In genomic region chr11:59308164-59308542, GRCm38 (mm10) we compare ENCODE assay signal across 9 mouse cellular contexts. TPM values are rescaled to one million over a fixed set of nuclear protein-coding genes. Genes with fewer than 3 reads are reported as not detected.
DNase-seq lines count a peak whose midpoint lies in the region; ATAC-seq and TF ChIP-seq lines count a peak whose summit lies in the region.
"Had no signal": no experiment of that assay in that cellular context is flagged by ENCODE, and none has a peak within 500 bp of the region (broad histone marks: within the 10 kb centered on the region; RNA-seq: fewer than 3 reads in every experiment).

No protein-coding gene starts in this region.

- ATAC-seq in lung, embryonic 14.5 days (ENCODE audit: insufficient read depth), result no peak
- ATAC-seq in forebrain, embryonic 12.5 days (ENCODE audit: low FRiP score), result no peak
- ATAC-seq in hindbrain, postnatal 0 days, result no peak

- H3K4me1 ChIP-seq in lung, embryonic 14.5 days (ENCODE audit: insufficient read depth), result peaks cover 8% of the 10 kb centered on the region; the same call in 1 of the 2 replicates
- H3K4me1 ChIP-seq in forebrain, embryonic 12.5 days, result peaks cover 66% of the 10 kb centered on the region
- peaks cover 12% of the 10 kb centered on the region for H3K4me1 ChIP-seq in hindbrain, postnatal 0 days (ENCODE audit: insufficient read depth, low read length)

- H3K4me2 ChIP-seq in lung, embryonic 14.5 days, result peak overlapping the region; percentile 93
- H3K4me2 ChIP-seq in forebrain, embryonic 12.5 days, result peak overlapping the region; percentile 88
- H3K4me2 ChIP-seq in hindbrain, postnatal 0 days (ENCODE audit: low read depth, low read length), result peak overlapping the region; percentile 76

- no peaks in the 10 kb centered on the region for H3K36me3 ChIP-seq in lung, embryonic 14.5 days (ENCODE audit: insufficient read depth)
- H3K36me3 ChIP-seq in forebrain, embryonic 12.5 days (replicated peaks), result no peaks in the 10 kb centered on the region
- H3K36me3 ChIP-seq in hindbrain, postnatal 0 days (ENCODE audit: insufficient read depth, low read length), result no peaks in the 10 kb centered on the region

- no peak for DNase-seq in lung, embryonic 14.5 days
- no peak for DNase-seq in lung, postnatal 4 days
- no peak for DNase-seq in hindbrain, postnatal 0 days (ENCODE audit: low spot score)
- peak; percentile 63 for DNase-seq in retina, postnatal 1 day
- no peak for DNase-seq in spleen, postnatal 4 days (ENCODE audit: low spot score in 2 of 2)
- DNase-seq in adrenal gland, adult (ENCODE audit: inconsistent age in 2 of 2, low spot score in 1 of 2), result no peak
- no peak for DNase-seq in thymus, postnatal 4 days

- H3K9me3 ChIP-seq in lung, embryonic 14.5 days (ENCODE audit: low read depth, low read length), result no peaks in the 10 kb centered on the region
- no peaks in the 10 kb centered on the region for H3K9me3 ChIP-seq in forebrain, embryonic 12.5 days
- H3K9me3 ChIP-seq in hindbrain, postnatal 0 days (ENCODE audit: low read length), result no peaks in the 10 kb centered on the region

- H3K9ac ChIP-seq in lung, embryonic 14.5 days, result no peak overlapping the region
- H3K9ac ChIP-seq in forebrain, embryonic 12.5 days, result no peak overlapping the region
- no peak overlapping the region for H3K9ac ChIP-seq in hindbrain, postnatal 0 days (replicated peaks; ENCODE audit: low read length)

- H3K27me3 ChIP-seq in lung, embryonic 14.5 days (ENCODE audit: insufficient read depth, low read length), result peaks cover 66% of the 10 kb centered on the region
- H3K27me3 ChIP-seq in forebrain, embryonic 12.5 days, result peaks cover 86% of the 10 kb centered on the region
- H3K27me3 ChIP-seq in hindbrain, postnatal 0 days (ENCODE audit: insufficient read depth, low read length), result peaks cover 12% of the 10 kb centered on the region; the same call in 1 of the 2 replicates

- TF ChIP-seq CTCF in lung, embryonic 14.5 days (IDR thresholded peaks at IDR 0.05; ENCODE audit: low read depth), result no peak
- TF ChIP-seq CTCF in hindbrain, postnatal 0 days (IDR thresholded peaks at IDR 0.05; ENCODE audit: low read depth), result no peak

- 28% methylated on average over 12 of the region's 12 CpGs for whole genome bisulfite sequencing in lung, embryonic 14.5 days
- WGBS in forebrain, embryonic 12.5 days, result 21% methylated on average over 12 of the region's 12 CpGs
- 18% methylated on average over 12 of the region's 12 CpGs for WGBS in hindbrain, postnatal 0 days

- no peak overlapping the region for H3K27ac ChIP-seq in lung, embryonic 14.5 days (ENCODE audit: low read depth)
- H3K27ac ChIP-seq in forebrain, embryonic 12.5 days, result no peak overlapping the region
- no peak overlapping the region for H3K27ac ChIP-seq in hindbrain, postnatal 0 days

- H3K4me3 ChIP-seq in lung, embryonic 14.5 days (ENCODE audit: low read depth, low read length), result peak overlapping the region; percentile 59
- peak overlapping the region; percentile 56 for H3K4me3 ChIP-seq in forebrain, embryonic 12.5 days (replicated peaks)
- H3K4me3 ChIP-seq in hindbrain, postnatal 0 days (ENCODE audit: low read length), result peak overlapping the region; percentile 60

RNA-seq across cellular contexts. Expression of gene Wnt9a, which starts 1.4 kb away (rescaled TPM):
- 1.1 and 1.5 TPM in 2 replicates for polyA plus RNA-seq in lung, embryonic 14.5 days (2014; fragmentation: Nextera tagmentation; extraction: Ambion mirVana)
- 4.9 and 5.3 TPM in 2 replicates for polyA plus RNA-seq in forebrain, embryonic 12.5 days (2016; fragmentation: Nextera tagmentation; extraction: Ambion mirVana)
- total RNA-seq in hindbrain, postnatal 0 days (2014; rRNA removed), result 2.8 and 4.5 TPM in 2 replicates
- polyA plus RNA-seq in hindbrain, postnatal 0 days (2015; fragmentation: Nextera tagmentation; extraction: Ambion mirVana), result 2.1 and 2.3 TPM in 2 replicates

RNA-seq across cellular contexts. Expression of gene Wnt3a, which starts 17.6 kb away (rescaled TPM):
- not detected in 2 replicates for polyA plus RNA-seq in lung, embryonic 14.5 days (2014; fragmentation: Nextera tagmentation; extraction: Ambion mirVana)
- polyA plus RNA-seq in forebrain, embryonic 12.5 days (2016; fragmentation: Nextera tagmentation; extraction: Ambion mirVana), result 4.9 and 6.8 TPM in 2 replicates
- 0.61 and 0.68 TPM in 2 replicates for total RNA-seq in hindbrain, postnatal 0 days (2014; rRNA removed)
- 0.31 and 0.44 TPM in 2 replicates for polyA plus RNA-seq in hindbrain, postnatal 0 days (2015; fragmentation: Nextera tagmentation; extraction: Ambion mirVana)
- total RNA-seq: gastrocnemius, adult 8-10 months had no signal
